Mouse (Mus musculus): ENCODE measurements around the gene 4930507D05Rik.

DNA sequence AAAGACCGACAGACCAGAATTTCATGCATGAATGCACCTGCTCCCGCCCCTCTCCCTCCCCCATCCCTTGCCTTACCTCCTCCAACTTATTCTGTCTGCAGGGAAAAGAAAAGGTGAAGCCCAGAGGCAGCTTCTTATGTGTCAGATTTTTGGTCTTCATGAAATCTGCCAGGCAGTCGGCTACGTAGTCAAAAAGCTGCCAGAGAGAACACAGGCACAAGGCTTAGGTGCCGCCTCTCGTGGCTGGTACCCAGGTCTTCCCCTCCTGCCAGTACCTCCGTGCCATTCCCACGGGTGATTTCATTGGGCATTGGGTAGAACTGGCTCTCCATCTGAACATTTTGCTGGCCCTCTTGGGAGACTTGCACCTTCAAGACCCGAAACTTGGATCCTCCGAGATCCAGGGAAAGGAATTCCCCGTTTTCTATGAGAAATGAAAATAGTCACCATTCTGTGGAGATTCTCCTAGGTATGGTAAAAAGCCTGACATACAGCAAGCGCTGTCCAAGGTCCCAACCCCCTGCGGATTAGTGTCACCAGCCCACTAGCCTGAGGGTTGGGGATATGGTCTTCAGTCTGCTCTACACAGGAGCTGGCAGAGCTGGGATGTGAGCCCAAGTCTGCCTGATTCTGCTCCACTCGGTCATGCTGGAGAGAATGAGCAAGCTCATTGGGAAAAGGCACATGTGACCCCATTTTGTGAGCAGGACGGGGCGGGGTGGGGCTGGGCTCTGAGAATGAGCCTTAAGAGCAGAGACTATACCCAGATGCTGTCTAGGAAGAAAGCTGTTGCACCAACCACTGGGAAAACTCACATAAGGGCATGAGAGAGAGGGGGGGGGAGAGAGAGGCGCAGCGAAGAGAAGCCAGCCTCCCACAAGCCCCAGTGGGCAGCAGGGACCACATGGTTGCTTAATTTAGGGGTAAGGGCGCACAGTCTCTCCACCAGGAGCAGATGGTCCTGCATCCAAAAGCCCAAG, 37.6 kb upstream of the 4930507D05Rik start:
- no peak for TF ChIP-seq CTCF (IDR thresholded peaks at IDR 0.05; ENCODE audit: borderline replicate concordance, control insufficient read depth, extremely low read depth, insufficient read depth, low read length, poor library complexity)
- no peak for TF ChIP-seq POLR2A (IDR thresholded peaks at IDR 0.05; ENCODE audit: control insufficient read depth, extremely low read depth, insufficient read depth, low read length, poor library complexity)

Measured in thymus, adult 2 months (tissue).